Mouse (Mus musculus): ENCODE data around the gene Gm10118. TPM values are rescaled to one million over a fixed set of nuclear protein-coding genes. Genes with fewer than 3 reads are reported as not detected.

Gm10118 gene
- not detected in 2 replicates for total RNA-seq (2015; ENCODE audit: low replicate concordance)
- not detected in 2 replicates for total RNA-seq (2017; ENCODE audit: low replicate concordance)

- no peak for ATAC-seq (replicated peaks; ENCODE audit: low FRiP score, poor library complexity, severe bottlenecking)
Measured at GRCm38 (mm10) chr10:63927334-63927733, at the start of gene Gm10118. Gene Gm10118 (minus strand): TSS chr10:63927434.

- ATAC-seq (replicated peaks; ENCODE audit: low FRiP score, poor library complexity, severe bottlenecking), result no peak
Measured at GRCm38 (mm10) chr10:63972300-63972699, 45.1 kb upstream of the Gm10118 start.

GRCm38 (mm10) chr10:63954308-63954930 is 27.2 kb upstream of the Gm10118 start:
- no peak for ATAC-seq (replicated peaks; ENCODE audit: low FRiP score, poor library complexity, severe bottlenecking)

GRCm38 (mm10) chr10:63951481-63951880 is 24.2 kb upstream of the Gm10118 start:
- ATAC-seq (replicated peaks; ENCODE audit: low FRiP score, poor library complexity, severe bottlenecking), result no peak

- no peak for ATAC-seq (replicated peaks; ENCODE audit: low FRiP score, poor library complexity, severe bottlenecking)
Measured at GRCm38 (mm10) chr10:63950867-63951266, 23.6 kb upstream of the Gm10118 start.

GRCm38 (mm10) chr10:63947266-63947665 is 20.0 kb upstream of the Gm10118 start:
- ATAC-seq (replicated peaks; ENCODE audit: low FRiP score, poor library complexity, severe bottlenecking), result no peak

GRCm38 (mm10) chr10:63945534-63945933 is 18.3 kb upstream of the Gm10118 start:
- ATAC-seq (replicated peaks; ENCODE audit: low FRiP score, poor library complexity, severe bottlenecking), result no peak

- no peak for ATAC-seq (replicated peaks; ENCODE audit: low FRiP score, poor library complexity, severe bottlenecking)
Measured at GRCm38 (mm10) chr10:63933946-63934345, 6.7 kb upstream of the Gm10118 start.

GRCm38 (mm10) chr10:63908878-63909277 is 18.4 kb downstream of the Gm10118 start:
- ATAC-seq (replicated peaks; ENCODE audit: low FRiP score, poor library complexity, severe bottlenecking), result no peak

GRCm38 (mm10) chr10:63899891-63900290 is 27.3 kb downstream of the Gm10118 start:
- ATAC-seq (replicated peaks; ENCODE audit: low FRiP score, poor library complexity, severe bottlenecking), result no peak

GRCm38 (mm10) chr10:63894612-63895011 is 32.6 kb downstream of the Gm10118 start:
- no peak for ATAC-seq (replicated peaks; ENCODE audit: low FRiP score, poor library complexity, severe bottlenecking)

GRCm38 (mm10) chr10:63886449-63887088 is 40.7 kb downstream of the Gm10118 start:
- ATAC-seq (replicated peaks; ENCODE audit: low FRiP score, poor library complexity, severe bottlenecking), result no peak

- ATAC-seq (replicated peaks; ENCODE audit: low FRiP score, poor library complexity, severe bottlenecking), result no peak
Measured at GRCm38 (mm10) chr10:63880462-63880903, 46.8 kb downstream of the Gm10118 start.

Other genes with a start within 250 kb of the Gm10118 start
- gene Lrrtm3, start 162.8 kb upstream of the Gm10118 start, total RNA-seq (2015; ENCODE audit: low replicate concordance), result not detected in 2 replicates
- not detected in 2 replicates for gene Lrrtm3, start 162.8 kb upstream of the Gm10118 start, total RNA-seq (2017; ENCODE audit: low replicate concordance)

Data from erythroid progenitor cell, adult 5-6 weeks (primary cell).